Mouse (Mus musculus): ENCODE results near the gene Rnf181. TPM values are rescaled to one million over a fixed set of nuclear protein-coding genes. Genes with fewer than 3 reads are reported as not detected.
A peak's percentile ranks its signal among the peaks of the same experiment; 100 is the strongest.

The Rnf181 gene
- total RNA-seq, 2 experiments from 2014 or later = 45.6 to 51.5 TPM

DNA sequence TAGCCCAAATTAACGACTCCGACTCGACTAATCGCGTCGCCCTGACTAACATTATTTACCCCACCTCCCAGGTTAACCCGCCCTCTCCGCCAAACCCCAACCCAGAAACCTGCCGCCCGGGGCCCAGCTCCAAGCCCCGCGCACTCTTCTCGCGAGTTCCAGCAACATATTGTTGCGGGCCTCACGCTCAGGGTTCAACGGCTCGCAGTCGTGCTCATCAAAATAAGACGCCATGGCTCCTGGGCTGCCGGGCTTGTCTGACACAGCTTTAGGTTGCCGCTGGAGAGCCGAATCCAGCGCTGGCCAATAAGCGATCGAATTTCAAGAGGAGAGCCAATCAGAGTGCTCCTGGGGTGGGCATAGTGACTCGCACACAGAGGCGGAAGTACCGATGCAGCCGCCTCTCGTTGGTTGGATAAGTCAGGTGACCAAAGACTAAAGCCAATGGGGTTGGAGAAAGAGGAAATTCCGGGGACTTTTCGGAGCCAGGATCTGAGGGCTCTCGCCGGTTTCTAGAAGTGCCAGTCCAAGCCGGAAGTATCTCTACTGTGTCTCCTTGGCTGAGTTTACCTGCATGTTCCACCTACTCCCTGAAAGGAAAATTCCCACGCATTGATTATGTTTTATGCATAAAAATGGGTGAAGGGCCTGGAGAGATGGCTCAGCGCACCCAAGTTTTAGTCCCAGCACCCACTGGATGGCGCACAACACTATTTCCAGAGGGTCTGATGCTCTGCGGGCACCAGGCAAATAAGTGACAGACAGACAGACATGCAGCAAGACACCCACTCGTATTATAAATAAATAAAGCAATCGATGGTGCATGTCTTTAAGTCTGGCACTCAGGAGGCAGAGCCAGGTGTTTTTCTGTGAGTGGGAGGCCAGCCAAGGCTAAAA, 4.4 kb downstream of the Rnf181 start:
- intact Hi-C loops (cut with DNase I) = loop anchor here (5.0 kb wide), 1 partner anchor 45 kb away; no protein-coding TSS in a partner anchor
- peak; percentile 98 for DNase-seq

DNA sequence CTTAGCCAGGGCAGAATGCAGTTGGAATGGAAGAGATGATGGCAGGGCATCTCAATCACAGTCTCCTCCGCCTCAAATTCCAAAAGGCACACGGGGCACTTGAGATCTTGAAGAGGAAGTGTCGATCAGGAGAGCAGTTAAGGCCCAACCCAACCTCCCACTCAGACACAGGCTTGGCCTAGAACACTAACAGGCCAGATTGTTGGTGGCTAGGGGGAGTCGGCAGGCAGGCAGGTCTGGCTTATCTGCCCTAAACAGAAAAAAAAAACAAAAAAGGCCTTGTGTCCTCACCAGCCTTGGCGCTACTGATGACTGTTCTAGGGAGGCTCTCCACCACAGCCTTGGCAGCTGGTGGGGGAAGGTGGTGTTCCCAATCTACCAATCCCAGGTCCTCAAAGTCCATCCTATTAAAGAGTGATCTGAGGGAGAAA, 5.6 kb downstream of the Rnf181 start:
- intact Hi-C loops (cut with DNase I) = loop anchor here (5.0 kb wide), 1 partner anchor 46 kb away; no protein-coding TSS in a partner anchor
- DNase-seq = peak in 1 of 2 experiments; percentile 4

DNA sequence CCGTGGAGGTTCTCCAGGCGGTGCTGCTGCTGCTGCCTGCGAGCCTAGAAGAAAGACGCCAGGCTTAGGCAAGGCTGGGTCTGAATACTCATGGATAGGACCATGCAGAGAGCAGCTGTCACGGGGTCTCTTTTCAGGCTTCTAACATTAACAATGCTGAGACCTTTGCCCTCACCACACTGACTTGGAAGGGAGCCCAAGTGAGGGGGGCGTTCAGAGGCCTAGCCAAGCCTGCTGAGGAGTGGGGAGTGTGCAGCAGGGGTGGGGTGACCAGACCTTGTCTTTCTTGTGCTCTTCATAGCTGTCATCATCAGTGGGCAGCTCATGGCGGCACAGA, 6.2 kb downstream of the Rnf181 start:
- intact Hi-C loops (cut with DNase I) = loop anchor here (5.0 kb wide), 1 partner anchor 47 kb away; no protein-coding TSS in a partner anchor
- peak in 1 of 2 experiments; percentile 7 for DNase-seq

DNA sequence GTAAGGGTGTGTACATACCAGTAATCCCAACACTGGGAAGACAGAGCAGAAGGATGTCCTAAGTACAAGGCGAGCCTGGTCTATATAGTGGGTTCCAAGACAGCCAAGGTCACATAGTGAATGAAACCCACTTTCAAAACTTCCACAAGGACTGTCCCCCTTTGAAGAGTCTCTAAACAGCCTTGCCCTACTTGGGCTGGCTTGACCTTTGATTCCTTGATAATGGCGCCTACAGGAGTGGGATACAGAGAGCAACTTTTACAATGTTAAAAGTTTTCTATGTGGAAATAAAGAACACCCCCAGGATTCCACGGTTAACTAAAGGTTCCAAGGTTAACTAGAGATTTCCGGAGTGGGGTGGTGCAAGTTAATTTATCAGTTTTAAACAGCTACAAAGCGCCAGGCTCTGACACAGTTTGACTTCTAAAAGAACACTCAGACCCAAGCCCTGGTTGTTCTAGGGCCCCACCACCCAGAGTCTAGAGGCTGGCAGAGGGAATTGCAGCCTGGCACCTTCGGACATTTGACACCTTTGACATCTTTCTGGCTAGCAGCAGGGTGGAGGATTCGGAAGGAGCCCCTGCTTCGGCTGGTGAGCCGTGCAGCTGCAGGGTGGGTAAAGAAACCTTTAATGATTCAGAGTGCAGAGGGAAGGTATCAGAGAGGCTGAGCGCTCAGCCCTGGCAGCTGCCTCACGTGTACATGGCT, 6.7 kb downstream of the Rnf181 start:
- intact Hi-C loops (cut with DNase I) = loop anchor here (5.0 kb wide), 1 partner anchor 47 kb away; no protein-coding TSS in a partner anchor
- DNase-seq = peak in 1 of 2 experiments; percentile 12

DNA sequence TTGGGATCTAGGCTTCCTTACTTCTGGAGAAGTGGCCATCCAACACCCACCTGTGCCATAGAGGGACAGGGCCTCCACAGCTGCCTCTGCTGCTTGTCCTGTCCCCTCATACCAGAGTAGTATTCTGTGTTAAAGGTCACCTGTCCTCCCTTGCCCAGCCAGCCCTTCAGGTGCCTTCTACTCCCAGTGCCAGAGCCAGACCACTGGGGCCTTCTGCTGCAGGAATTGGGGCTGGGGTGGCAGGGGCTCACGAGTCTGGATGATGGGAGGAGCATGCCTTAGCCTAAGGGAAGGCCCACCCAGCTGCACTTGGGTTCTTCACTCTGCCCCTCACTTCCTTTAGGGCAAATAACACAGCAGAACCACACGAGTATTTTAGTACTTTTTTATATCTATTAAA, 7.4 kb downstream of the Rnf181 start:
- intact Hi-C loops (cut with DNase I) = no loop called here
- DNase-seq = peak in 1 of 2 experiments; percentile 3

DNA sequence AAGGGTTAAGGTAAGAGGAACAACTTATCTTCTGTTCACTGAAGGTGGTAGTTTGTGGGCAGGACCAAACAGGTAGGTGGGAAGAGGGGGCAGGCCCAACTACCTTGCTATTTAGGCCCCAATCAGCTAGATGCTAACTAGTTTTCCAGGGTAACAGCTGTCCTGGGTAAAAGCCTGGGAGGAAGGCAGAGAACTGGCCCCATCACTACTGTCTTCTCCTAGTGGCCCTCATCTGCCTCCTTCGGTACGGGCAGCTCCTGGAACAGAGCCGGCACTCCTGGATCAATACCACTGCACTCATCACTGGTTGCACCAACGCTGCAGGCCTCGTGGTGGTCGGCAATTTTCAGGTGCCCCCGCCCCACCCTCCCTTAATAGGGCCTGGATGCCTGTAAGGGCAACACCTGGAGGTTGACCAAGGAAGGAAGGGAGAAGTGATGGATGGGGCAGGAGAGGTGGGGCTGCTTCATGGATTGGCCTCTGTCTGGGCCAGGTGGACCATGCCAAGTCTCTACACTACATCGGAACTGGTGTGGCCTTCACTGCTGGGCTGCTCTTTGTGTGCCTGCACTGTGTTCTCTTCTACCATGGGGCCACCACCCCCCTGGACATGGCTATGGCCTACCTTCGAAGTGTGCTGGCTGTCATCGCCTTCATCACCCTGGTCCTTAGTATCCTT, 8.5 kb downstream of the Rnf181 start:
- peak in 1 of 2 experiments; percentile 3 for DNase-seq
- intact Hi-C loops (cut with DNase I) = no loop called here

DNA sequence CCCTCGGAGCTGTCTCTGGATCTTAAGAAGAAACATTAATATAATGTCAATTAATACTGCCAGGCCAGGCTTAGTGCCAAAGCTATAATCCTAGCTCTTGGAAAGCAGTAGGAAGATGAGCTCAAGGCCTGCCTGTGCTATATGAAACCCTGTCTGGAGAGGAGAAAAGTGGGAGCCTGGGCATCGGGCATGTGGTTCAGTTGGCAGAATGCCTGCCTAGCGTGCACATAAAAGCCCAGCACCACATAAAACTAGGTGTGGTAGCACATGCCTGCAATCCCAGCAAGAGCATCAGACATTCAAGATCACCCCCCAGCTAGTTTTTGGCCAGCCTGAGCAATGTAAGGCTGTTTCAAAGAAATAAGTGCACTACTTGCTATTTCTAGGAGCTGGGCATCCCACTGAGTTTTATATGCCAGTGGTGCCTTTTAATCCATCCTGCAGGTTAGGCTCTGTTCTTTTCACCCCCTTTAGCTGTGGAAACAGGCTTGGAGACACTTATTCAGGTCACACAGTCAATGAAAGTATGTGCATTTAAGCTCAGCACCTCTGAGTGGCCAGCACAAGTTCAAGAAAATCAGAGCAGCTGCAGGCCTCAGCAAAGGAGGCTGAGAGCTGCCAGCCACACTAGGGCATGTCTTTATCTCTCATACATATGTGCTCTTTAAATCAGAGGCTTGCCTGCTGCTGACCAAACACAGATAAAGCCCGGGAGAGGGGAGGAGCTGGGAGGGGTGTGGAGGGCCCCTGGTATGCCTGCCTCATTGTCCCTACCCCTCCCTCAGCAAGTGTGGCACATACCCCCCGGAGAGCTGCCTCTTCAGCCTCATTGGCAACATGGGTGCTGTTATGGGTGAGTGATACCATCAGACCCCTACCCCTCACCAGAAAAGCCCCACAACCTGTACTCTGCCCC, 9.3 kb downstream of the Rnf181 start:
- no peak for DNase-seq

DNA sequence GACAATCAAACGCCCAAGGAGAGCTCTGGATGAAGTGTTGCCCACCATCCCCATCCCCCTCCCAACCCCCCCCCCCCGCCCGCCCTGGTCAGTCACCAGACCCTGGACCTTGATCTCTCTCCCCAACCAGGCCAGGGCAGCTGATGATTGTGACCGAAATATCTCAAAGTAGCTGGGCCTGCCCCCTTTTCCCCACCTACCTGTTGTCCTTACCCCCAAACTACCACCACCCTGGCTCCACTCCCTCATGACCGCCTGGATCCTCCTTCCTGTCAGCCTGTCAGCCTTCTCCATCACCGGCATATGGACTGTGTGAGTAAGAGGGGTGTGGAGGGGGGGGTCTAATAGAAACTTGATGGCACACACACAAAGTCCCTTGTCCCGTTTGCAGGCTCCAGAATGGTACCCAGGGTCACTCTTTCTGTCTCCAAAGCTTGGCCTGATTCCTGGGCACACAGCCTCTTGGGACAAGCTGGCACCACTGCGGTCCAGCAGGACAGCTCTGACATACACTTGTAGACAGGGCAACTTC, 10.7 kb downstream of the Rnf181 start:
- DNase-seq = no peak
- intact Hi-C loops (cut with DNase I) = no loop called here

More for the DNA sequence above, 9.3 kb downstream of the Rnf181 start:
- intact Hi-C loops (cut with DNase I) = no loop called here

DNA sequence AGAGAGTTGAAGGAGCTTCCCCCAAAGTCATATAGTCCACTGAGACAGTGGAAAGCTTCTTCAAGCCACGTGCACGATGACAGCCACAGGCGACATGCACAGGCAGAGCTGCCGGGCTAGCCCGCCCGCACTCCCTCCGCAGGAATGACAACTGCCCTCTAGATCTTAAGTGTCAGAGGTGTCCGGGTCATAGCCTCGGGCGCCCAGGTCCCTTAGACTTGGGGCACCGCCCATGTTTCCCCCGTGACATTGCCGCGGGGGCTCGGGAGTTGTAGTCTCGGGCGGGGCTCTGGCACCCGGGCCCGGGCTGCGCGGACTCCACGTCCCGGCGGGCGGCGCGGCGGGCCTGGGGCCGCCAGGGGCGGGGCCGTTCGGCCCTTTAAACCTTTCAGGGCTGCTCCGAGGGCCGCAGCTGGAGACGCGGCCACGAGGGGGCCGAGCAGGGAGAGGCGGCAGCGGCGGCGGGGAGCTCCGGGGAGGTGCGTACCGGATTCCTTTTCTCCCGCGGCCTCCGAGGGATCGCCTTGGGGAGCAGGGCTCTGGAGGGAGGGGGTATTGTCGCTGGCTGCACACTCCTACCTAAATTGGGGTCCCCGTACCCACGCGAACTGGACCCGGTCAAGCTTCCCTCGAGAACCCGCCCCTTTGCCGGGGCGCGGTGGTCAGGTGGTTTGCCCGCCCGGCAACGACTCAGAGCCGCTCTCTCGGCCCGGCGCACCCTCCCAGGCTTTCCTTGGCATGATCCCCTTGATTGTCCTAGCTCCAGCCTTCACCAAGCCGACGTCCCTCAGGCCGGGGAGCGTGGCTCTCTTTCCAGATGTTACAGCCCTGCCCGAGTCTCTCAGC, 11.5 kb downstream of the Rnf181 start, which contains the start of gene Tmem150a:
Tmem150a (plus strand) TSS at position 382 of the 846 bp plus-strand sequence.
- DNase-seq = peak; percentile 90 to 92
- intact Hi-C loops (cut with DNase I) = no loop called here

DNA sequence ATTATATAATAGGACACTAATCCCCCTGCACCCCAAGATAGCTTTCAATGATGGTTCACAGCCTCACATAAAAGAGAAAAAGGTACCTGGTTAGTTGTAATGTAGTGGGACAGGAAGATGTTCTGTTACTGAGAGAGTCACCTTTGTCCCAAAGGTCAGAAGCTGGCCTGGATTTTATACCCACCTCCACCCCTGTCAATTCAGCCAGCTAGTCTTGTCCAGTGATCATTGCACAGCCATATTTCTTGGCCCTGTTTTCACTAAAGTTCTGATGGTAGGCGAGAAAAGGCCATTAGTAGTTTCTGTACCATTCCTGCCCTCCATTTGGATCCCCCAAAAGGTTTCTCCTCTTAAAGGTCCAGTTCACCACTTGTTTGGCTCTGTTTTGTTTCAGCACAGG, 12.7 kb downstream of the Rnf181 start:
- no peak for DNase-seq
- intact Hi-C loops (cut with DNase I) = no loop called here

DNA sequence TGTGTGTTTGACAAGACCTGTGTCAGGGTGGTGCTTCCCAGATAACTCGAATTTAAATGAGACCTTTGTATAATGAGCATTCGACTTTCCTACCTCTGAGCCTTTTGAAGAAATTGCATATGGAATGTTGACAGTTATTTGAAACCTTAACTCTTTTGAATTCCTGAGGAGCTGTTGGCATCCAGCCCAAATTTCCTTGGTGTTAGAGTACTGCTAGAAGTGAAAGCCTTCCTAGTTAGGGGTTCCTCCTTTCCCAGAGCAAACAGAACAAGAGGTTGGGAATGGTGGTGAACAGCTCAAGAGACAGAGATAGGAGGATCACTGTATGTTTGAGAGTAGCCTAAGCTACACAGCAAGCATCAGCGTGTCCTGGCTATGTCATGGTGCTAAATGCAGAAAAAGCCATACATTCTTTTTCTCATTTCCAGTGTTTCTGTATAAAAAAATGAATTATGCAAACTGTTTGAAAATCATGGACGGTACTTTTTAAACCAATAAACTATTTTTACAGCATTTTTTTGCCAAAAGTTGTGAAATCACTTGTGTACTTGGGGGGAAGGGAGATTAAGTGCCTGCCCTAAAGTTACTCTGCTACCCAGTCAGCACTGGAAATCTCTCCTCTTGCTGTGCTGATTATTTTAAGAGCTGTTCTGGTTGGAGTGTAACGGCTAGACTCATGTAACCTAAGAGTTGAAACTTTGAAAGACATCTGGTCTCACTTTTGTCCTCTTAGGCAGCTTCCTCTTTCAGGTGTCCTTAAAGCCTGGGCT, 13.9 kb downstream of the Rnf181 start:
- intact Hi-C loops (cut with DNase I) = no loop called here
- no peak for DNase-seq

DNA sequence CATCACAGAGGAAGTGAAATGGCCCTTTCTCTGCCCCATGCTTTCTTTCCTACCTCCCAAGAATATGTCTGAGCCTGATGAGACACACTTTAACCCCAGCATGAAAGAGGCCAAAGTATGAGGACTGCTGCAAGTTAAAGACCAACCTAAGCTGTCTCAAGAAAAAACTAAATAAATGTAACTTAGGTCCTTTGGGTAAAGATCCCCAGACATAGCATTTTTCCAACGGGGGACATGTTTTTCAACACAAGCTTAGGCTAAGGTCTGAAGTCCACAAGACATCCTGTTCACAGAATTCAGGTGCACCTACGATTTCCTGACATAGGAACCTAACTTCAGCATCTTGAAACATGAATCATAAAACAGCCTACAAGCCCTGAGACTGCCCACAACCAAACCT, 16.5 kb downstream of the Rnf181 start:
- intact Hi-C loops (cut with DNase I) = no loop called here
- no peak for DNase-seq

DNA sequence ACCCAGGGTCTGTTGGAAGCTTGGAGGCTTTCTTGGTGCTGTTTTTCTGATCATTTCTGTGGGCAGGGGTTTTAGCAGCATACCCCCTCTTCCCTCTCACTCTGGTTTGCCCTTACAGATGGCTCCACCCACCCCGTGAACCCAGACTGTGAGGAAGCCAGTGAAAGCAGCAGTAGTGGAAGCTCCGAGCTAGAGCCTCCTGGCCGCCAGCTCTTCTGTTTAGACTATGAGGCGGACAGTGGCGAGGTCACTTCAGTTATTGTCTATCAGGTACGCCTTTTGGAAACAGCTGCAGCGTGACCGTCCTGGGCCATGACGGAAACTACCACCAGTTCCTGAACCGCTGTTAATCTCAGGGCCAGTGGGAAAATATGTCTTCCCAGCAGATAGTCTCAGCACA, 18.3 kb downstream of the Rnf181 start:
- intact Hi-C loops (cut with DNase I) = no loop called here
- DNase-seq = no peak

DNA sequence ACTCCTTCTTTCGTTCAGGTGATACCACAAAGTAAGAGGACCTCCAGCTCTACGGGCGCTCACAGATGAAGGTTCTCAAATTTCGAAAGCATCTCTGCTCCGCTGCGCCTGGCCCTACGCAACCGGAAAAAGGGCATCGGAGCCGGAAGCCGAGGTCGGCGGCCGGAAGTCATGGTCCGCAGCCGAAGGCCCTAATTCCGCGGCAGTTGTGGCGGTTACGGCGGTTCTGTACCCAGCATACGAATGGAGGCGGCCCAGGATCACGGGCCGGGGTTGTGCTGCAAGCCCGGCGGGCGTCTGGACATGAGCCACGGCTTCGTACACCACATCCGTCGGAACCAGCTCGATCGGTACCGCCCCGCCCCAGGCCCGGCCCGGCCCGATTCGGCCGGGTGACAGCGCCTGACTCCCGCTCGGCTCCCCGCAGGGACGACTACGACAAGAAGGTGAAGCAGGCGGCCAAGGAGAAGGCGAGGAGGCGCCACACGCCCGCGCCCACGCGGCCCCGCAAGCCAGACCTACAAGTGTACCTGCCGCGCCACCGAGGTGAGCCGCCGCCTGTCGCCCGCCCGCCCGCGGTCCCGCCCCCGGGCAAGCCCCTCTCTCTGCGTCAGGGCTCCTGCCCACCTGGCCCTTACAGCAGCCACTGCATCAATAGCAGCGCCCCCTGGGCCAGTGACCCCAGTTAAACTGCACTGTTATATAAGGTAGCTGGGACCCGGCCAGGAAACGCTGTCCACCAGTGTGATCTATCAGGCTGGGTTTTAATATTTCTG, 19.4 kb downstream of the Rnf181 start, which contains the start of gene 0610030E20Rik:
0610030E20Rik (plus strand) TSS at position 152 of the 776 bp plus-strand sequence.
- intact Hi-C loops (cut with DNase I) = no loop called here
- peak; percentile 82 for DNase-seq

DNA sequence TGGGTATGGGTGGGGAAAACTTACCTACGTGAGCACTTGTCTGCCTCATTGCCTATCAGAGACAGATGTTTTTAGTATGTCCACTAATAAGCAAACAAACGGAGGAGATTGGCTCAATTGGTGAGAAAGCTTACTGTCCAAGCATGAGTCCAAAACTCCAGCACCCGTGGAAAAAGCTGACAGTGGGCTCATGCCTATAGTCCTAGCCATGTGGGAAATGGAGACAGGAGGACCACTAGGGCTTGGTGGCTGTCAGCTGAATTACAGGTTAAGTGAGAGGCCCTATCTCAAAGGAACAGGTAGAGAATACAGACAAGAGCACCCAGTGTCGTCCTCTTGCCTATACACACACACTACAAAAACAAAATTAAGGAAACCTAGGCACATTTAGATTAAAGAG, 20.5 kb downstream of the Rnf181 start:
- intact Hi-C loops (cut with DNase I) = no loop called here
- no peak for DNase-seq

DNA sequence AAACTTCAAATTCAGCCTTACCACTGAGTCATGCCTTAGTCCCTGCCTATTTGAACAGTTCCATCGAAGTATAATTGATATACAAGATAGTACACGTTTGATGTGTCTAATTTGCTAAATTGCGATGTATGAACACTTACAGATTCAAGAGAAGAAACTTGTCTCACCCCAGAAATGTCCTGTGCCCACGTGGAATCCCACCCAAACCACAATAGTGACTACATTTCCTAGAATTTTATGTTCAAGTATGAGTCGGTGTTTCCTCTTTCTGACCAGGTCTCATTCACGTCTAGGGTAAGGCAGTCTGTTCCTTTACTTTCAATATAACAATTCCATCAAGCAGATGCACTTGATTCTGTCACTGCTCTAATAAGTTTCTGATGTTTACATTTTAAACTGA, 21.1 kb downstream of the Rnf181 start:
- DNase-seq = no peak
- intact Hi-C loops (cut with DNase I) = no loop called here

DNA sequence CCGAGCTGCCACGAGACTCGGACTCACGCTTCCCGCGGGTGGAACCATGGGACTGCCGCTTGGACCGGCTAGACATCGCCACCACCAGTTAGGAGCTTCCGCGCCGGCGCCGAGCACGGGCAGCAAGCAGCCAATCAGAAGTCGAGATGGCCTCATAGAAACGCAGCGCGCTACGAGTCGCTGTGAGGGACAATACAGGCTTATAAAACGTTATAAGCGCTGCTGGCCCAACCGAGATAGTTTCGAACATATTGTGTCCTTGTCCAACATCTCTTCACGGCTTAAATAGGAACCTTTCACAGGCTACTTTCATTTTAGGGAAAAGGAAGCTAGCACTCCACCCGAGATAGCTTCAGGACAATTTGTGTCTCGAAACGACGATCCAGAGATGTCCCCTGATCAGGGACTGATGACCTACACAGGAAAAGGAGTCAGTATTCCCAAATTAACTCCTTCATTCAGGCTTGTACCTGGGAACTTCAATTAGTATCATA, 21.6 kb downstream of the Rnf181 start, which contains the start of gene Usp39:
Usp39 (minus strand) TSS at position 111 of the 494 bp plus-strand sequence.
- intact Hi-C loops (cut with DNase I) = no loop called here
- peak; percentile 95 to 96 for DNase-seq

Data from heart, postnatal 10 days (tissue).